Mouse (Mus musculus): Measurements from ENCODE around the gene Pla2g4e. TPM values are rescaled to one million over a fixed set of nuclear protein-coding genes. Genes with fewer than 3 reads are reported as not detected.

Pla2g4e gene
- polyA plus RNA-seq, 1 experiment from 2014 or later = not detected

DNA sequence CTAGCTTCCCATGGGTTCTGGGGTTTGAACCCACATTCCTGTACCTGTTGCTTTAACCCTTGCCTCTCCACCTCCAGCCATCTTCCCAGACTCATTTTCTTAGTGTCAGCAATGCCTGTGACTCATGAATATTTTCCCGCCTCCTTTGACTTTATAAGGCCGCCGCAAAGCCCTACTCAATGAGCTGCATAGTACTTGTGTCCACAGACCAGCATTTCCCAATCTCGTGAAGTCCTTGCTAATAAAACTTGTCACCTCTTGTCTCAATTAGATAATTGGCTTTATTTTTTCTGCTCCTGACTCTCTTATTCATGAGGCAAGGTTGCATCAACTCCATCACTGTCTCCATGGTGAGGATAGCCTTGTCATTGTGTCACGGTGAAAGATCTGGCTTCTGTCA, 30.5 kb downstream of the Pla2g4e start:
- no peak for TF ChIP-seq CTCF (IDR thresholded peaks at IDR 0.05; ENCODE audit: low read depth)
- Histone ChIP-seq H3K4me2 (ENCODE audit: low read length) (no peak overlapping the region), H3K27me3 (ENCODE audit: insufficient read depth, low read length) (no peaks in the 10 kb centered on the region), H3K36me3 (ENCODE audit: insufficient read depth, low read length) (no peaks in the 10 kb centered on the region), H3K9ac (ENCODE audit: low read depth, low read length) (no peak overlapping the region), H3K4me3 (replicated peaks; ENCODE audit: low read depth, low read length) (no peak overlapping the region), H3K4me1 (replicated peaks; ENCODE audit: insufficient read depth, low read length) (no peaks in the 10 kb centered on the region), H3K27ac (no peak overlapping the region), H3K9me3 (replicated peaks; ENCODE audit: low read length) (no peaks in the 10 kb centered on the region)
- WGBS = 88% methylated on average over 5 of the region's 5 CpGs
- DNase-seq (ENCODE audit: low spot score) (no peak), ATAC-seq (replicated peaks; ENCODE audit: low FRiP score, low read depth) (no peak)

DNA sequence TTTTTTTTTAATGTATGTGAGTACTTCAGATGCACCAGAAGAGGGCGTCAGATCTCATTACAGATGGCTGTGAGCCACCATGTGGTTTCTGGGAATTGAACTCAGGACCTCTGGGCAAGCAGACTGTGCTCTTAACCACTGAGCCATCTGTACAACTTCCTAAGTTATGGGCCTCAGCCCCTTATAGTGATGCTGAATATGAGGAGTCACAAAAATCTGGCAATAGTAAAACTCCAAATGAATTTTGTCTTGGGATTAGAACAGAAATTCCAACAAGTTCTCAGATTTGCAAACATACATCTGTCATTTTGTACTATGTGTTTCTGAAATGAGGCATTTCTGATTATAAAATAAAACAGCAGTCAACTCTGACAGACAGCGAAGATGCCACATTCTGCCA, 33.7 kb downstream of the Pla2g4e start:
- DNase-seq (ENCODE audit: low spot score) = no peak
- no peaks in the 10 kb centered on the region for H3K36me3 ChIP-seq (ENCODE audit: insufficient read depth, low read length)
- H3K4me2 ChIP-seq (ENCODE audit: low read length) = no peak overlapping the region
- no peaks in the 10 kb centered on the region for H3K4me1 ChIP-seq (replicated peaks; ENCODE audit: insufficient read depth, low read length)
- no peak for ATAC-seq (replicated peaks; ENCODE audit: low FRiP score, low read depth)
- WGBS = 61% methylated on average over 2 of the region's 2 CpGs
- no peak overlapping the region for H3K4me3 ChIP-seq (replicated peaks; ENCODE audit: low read depth, low read length)
- no peaks in the 10 kb centered on the region for H3K27me3 ChIP-seq (ENCODE audit: insufficient read depth, low read length)
- no peak for TF ChIP-seq CTCF (IDR thresholded peaks at IDR 0.05; ENCODE audit: low read depth)
- H3K27ac ChIP-seq = no peak overlapping the region
- no peak overlapping the region for H3K9ac ChIP-seq (ENCODE audit: low read depth, low read length)
- no peaks in the 10 kb centered on the region for H3K9me3 ChIP-seq (replicated peaks; ENCODE audit: low read length)

DNA sequence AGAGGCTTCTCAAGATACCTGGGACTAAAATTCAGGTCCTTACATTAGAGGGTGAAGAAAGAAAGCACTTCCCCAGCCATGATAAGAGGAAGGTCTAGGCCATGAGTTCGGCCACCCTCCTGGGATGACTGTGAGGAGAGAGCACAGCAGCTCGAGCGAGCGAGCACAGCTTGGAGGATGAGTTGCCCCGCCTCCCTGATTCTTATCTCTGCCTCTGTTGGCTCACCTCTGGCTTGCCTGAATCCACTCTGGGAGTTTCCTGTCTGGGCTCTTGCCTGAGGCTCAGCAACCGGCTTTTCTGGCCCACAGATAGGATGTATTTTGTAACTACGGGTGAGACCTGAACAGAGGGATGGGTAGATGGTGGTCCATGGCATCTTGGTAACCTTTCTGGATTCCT, 37.2 kb downstream of the Pla2g4e start:
- WGBS = 47% methylated on average over 7 of the region's 7 CpGs
- ATAC-seq (replicated peaks; ENCODE audit: low FRiP score, low read depth) = no peak
- no peaks in the 10 kb centered on the region for H3K27me3 ChIP-seq (ENCODE audit: insufficient read depth, low read length)
- no peak overlapping the region for H3K27ac ChIP-seq
- DNase-seq (ENCODE audit: low spot score) = no peak
- TF ChIP-seq CTCF (IDR thresholded peaks at IDR 0.05; ENCODE audit: low read depth) = no peak
- no peak overlapping the region for H3K4me3 ChIP-seq (replicated peaks; ENCODE audit: low read depth, low read length)
- no peaks in the 10 kb centered on the region for H3K9me3 ChIP-seq (replicated peaks; ENCODE audit: low read length)
- no peak overlapping the region for H3K9ac ChIP-seq (ENCODE audit: low read depth, low read length)
- H3K4me1 ChIP-seq (replicated peaks; ENCODE audit: insufficient read depth, low read length) = no peaks in the 10 kb centered on the region
- no peak overlapping the region for H3K4me2 ChIP-seq (ENCODE audit: low read length)
- no peaks in the 10 kb centered on the region for H3K36me3 ChIP-seq (ENCODE audit: insufficient read depth, low read length)

DNA sequence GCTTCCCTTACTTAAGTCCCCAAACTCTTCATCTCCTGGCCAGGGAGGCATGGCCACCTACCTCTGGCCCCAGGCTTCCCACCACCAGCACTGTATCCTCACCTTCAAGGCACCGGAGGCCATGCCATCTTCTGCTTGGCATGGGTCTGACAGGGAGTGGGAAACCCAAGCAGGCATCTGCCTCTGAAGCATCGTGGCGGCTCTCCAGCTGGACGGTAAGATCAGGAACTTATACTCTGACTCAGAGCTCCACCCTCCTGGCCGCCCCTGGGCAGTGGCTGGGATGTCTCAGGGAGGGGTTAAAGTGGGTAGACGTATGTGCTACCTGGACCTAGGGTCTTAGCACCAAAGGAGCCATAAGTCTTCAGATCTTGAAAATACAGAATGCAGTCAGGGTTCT, 38.1 kb downstream of the Pla2g4e start:
- WGBS = 72% methylated on average over 6 of the region's 6 CpGs
- TF ChIP-seq CTCF (IDR thresholded peaks at IDR 0.05; ENCODE audit: low read depth) = no peak
- no peak for DNase-seq (ENCODE audit: low spot score)

DNA sequence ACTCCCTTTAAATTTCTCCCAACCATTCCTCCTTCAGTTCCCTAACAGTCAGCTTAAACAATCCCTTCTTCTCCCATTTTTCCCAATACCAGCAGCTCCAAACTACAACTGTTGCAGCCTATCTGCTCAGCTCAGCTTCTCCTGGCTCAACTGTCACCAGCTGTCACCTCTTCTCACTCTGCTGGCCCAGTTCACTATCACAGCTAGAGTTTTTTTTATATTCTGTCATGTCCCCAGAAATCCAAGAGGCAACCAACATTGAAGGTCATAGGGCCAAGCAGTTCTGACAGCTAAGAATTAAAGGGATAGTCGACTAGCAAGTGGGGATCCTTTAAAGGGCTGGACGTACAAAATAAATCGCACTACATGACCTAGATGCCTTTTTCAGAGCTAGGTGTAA, 41.4 kb downstream of the Pla2g4e start:
- no peaks in the 10 kb centered on the region for H3K4me1 ChIP-seq (replicated peaks; ENCODE audit: insufficient read depth, low read length)
- ATAC-seq (replicated peaks; ENCODE audit: low FRiP score, low read depth) (no peak), DNase-seq (ENCODE audit: low spot score) (no peak)
- no peaks in the 10 kb centered on the region for H3K27me3 ChIP-seq (ENCODE audit: insufficient read depth, low read length)
- no peak overlapping the region for H3K9ac ChIP-seq (ENCODE audit: low read depth, low read length)
- H3K36me3 ChIP-seq (ENCODE audit: insufficient read depth, low read length) = no peaks in the 10 kb centered on the region
- no peak overlapping the region for H3K27ac ChIP-seq
- no peak overlapping the region for H3K4me3 ChIP-seq (replicated peaks; ENCODE audit: low read depth, low read length)
- H3K4me2 ChIP-seq (ENCODE audit: low read length) = no peak overlapping the region
- H3K9me3 ChIP-seq (replicated peaks; ENCODE audit: low read length) = no peaks in the 10 kb centered on the region
- WGBS = 50% methylated on average over 3 of the region's 3 CpGs
- TF ChIP-seq CTCF (IDR thresholded peaks at IDR 0.05; ENCODE audit: low read depth) = no peak

More for the DNA sequence above, 38.1 kb downstream of the Pla2g4e start:
- Histone ChIP-seq H3K36me3 (ENCODE audit: insufficient read depth, low read length) (no peaks in the 10 kb centered on the region), H3K4me3 (replicated peaks; ENCODE audit: low read depth, low read length) (no peak overlapping the region), H3K9me3 (replicated peaks; ENCODE audit: low read length) (no peaks in the 10 kb centered on the region), H3K4me1 (replicated peaks; ENCODE audit: insufficient read depth, low read length) (no peaks in the 10 kb centered on the region), H3K4me2 (ENCODE audit: low read length) (no peak overlapping the region), H3K27me3 (ENCODE audit: insufficient read depth, low read length) (no peaks in the 10 kb centered on the region), H3K9ac (ENCODE audit: low read depth, low read length) (no peak overlapping the region), H3K27ac (no peak overlapping the region)
- no peak for ATAC-seq (replicated peaks; ENCODE audit: low FRiP score, low read depth)

DNA sequence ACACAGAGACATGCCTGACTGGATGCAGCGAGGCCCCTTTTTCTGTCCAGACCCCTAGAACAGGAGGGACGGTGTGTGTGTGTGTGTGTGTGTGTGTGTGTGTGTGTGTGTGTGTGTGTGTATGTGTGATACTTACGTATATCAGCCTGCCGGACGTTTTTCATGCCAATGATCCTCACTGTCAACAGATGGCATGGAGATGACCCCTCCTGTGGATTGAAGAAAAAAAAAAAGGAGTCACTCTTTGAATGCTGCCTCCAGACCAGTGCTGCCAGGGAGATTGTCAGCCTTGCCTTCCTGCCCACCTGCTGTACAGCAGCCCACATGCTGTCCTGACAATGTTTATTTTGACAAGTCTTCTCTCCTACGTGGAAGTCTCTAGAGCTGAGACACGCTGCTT, 45.1 kb downstream of the Pla2g4e start:
- TF ChIP-seq CTCF (IDR thresholded peaks at IDR 0.05; ENCODE audit: low read depth) = no peak
- H3K4me3 ChIP-seq (replicated peaks; ENCODE audit: low read depth, low read length) = no peak overlapping the region
- 48% methylated on average over 7 of the region's 7 CpGs for WGBS
- H3K27me3 ChIP-seq (ENCODE audit: insufficient read depth, low read length) = no peaks in the 10 kb centered on the region
- H3K4me1 ChIP-seq (replicated peaks; ENCODE audit: insufficient read depth, low read length) = no peaks in the 10 kb centered on the region
- ATAC-seq (replicated peaks; ENCODE audit: low FRiP score, low read depth) (no peak), DNase-seq (ENCODE audit: low spot score) (no peak)
- H3K27ac ChIP-seq = no peak overlapping the region
- H3K36me3 ChIP-seq (ENCODE audit: insufficient read depth, low read length) = no peaks in the 10 kb centered on the region
- H3K4me2 ChIP-seq (ENCODE audit: low read length) = no peak overlapping the region
- no peak overlapping the region for H3K9ac ChIP-seq (ENCODE audit: low read depth, low read length)
- H3K9me3 ChIP-seq (replicated peaks; ENCODE audit: low read length) = no peaks in the 10 kb centered on the region

DNA sequence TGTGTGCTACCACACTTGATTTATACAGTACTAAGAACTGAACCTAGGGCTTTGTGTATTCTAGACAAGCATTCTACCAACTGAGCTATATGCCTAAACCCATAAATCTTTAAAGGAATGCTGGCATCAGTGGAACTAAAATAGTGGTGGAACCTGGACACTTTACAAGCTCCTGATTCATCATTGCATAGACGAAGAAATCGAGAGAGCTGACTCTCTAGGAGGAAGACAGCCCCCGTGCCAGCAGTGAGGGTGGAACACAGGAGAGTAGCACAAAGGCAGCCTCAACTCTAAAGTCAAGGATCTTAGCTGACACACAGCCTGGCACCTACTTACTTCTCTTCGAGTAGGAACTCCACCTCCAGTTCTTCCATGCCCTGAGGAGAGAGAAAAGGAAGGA, 57.0 kb downstream of the Pla2g4e start:
- Histone ChIP-seq H3K4me1 (replicated peaks; ENCODE audit: insufficient read depth, low read length) (no peaks in the 10 kb centered on the region), H3K27me3 (ENCODE audit: insufficient read depth, low read length) (no peaks in the 10 kb centered on the region), H3K36me3 (ENCODE audit: insufficient read depth, low read length) (no peaks in the 10 kb centered on the region), H3K9me3 (replicated peaks; ENCODE audit: low read length) (no peaks in the 10 kb centered on the region), H3K4me2 (ENCODE audit: low read length) (no peak overlapping the region), H3K9ac (ENCODE audit: low read depth, low read length) (no peak overlapping the region), H3K27ac (no peak overlapping the region), H3K4me3 (replicated peaks; ENCODE audit: low read depth, low read length) (no peak overlapping the region)
- DNase-seq (ENCODE audit: low spot score) (no peak), ATAC-seq (replicated peaks; ENCODE audit: low FRiP score, low read depth) (no peak)
- no peak for TF ChIP-seq CTCF (IDR thresholded peaks at IDR 0.05; ENCODE audit: low read depth)
- WGBS = 85% methylated on average over 4 of the region's 4 CpGs
